Mouse (Mus musculus) lung, embryonic 16.5 days (tissue): ENCODE data around the gene Kcnn3. TPM values are rescaled to one million over a fixed set of nuclear protein-coding genes. Genes with fewer than 3 reads are reported as not detected.

ENCODE experiments used
- ATAC-seq: fragments of 200-750 bp; cut with Nextera tagmentation; 2 replicates; pipeline ENCODE4 v1.8.0; 2017; ENCODE audit warnings: low read depth, mild to moderate bottlenecking, moderate library complexity
- H3K27ac ChIP-seq: fragments of 300-500 bp; sonication (generic); 2 replicates; pipeline ENCODE4 v1.5.1; 2014; ENCODE audit warnings: mild to moderate bottlenecking, control low read depth, low read length
- H3K27me3 ChIP-seq: fragments of 300-500 bp; sonication (generic); 2 replicates; pipeline ENCODE4 v1.6.1; 2014; ENCODE audit warnings: low read depth, low read length, mixed read lengths; ENCODE audit not compliant: control insufficient read depth, insufficient read depth
- H3K36me3 ChIP-seq: fragments of 300-500 bp; sonication (generic); 2 replicates; pipeline ENCODE4 v1.6.1; 2014; ENCODE audit warnings: low read length; ENCODE audit not compliant: control insufficient read depth, insufficient read depth
- H3K4me1 ChIP-seq: fragments of 300-500 bp; sonication (generic); replicated peaks from 2 replicates; pipeline ENCODE4 v1.6.1; 2014; ENCODE audit warnings: low read length, mixed read lengths; ENCODE audit not compliant: control insufficient read depth, insufficient read depth
- H3K4me2 ChIP-seq: fragments of 300-500 bp; sonication (generic); 2 replicates; pipeline ENCODE4 v1.6.1; 2014; ENCODE audit warnings: low read depth, low read length, control low read depth
- H3K4me3 ChIP-seq: fragments of 300-500 bp; sonication (generic); 2 replicates; pipeline ENCODE4 v1.5.1; 2014; ENCODE audit warnings: mild to moderate bottlenecking, low read length, control low read depth
- H3K9ac ChIP-seq: fragments of 300-500 bp; sonication (generic); 2 replicates; pipeline ENCODE4 v1.6.1; 2014; ENCODE audit warnings: low read length, control low read depth
- H3K9me3 ChIP-seq: fragments of 300-500 bp; sonication (generic); 2 replicates; pipeline ENCODE4 v1.6.1; 2016; ENCODE audit warnings: low read length; ENCODE audit not compliant: control insufficient read depth
- WGBS: fragments of 180-500 bp; shearing (Covaris S2); extraction: QIAGEN DNeasy Blood & Tissue Kit; methylation state at CpG from one replicate; pipeline ENCODE4 v1.1.7; 2014; 5-methylcytosine and 5-hydroxymethylcytosine counted together
- polyA plus RNA-seq: library from polyadenylated mRNA; unstranded; fragments of >200 nt; fragmentation: Nextera tagmentation; extraction: Ambion mirVana; gene quantifications from 2 replicates; pipeline ENCODE4 v1.2.1, GENCODE M21; 2015

The Kcnn3 gene
- polyA plus RNA-seq, 1 experiment from 2014 or later: 0.68 TPM

DNA sequence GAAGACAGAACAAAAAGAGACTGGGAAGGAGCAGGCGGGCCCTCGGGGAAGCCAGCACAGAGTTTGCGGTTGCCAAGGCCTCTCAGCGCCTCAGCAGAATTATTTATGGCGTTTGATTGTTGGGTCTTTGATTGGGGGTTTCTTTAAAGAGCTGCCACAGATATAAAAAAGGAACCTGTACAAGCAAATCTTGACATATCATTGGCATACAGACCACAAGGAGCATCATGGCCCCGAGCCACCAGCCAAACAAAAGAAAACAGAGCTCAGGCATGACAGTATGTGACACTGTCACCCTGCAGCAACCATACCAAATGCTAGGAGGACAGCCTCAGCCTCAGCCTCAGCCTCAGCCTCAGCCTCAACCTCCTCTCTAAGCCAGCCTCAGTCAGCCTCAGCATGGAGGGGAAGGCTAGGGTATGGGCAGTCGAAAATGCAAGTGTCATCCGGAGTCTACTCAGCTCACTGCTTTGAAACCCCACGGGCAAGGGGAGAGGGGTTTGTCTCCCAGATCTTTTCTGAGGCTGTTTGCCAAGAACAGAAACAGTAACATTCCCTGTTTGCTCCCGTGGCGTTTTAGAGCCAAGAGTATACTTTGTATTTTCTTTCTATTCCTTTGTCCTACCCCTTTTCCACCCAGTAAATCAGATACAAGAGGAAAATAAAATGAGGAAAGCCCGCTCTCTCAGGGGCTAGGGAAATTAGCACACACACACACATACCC lies 133.4 kb downstream of the Kcnn3 start:
- Histone ChIP-seq H3K9me3 (no peaks in the 10 kb centered on the region), H3K4me3 (no peak overlapping the region), H3K4me1 (peaks cover 11% of the 10 kb centered on the region), H3K9ac (no peak overlapping the region), H3K27me3 (peaks cover 2% of the 10 kb centered on the region; the same call in 1 of the 2 replicates), H3K36me3 (no peaks in the 10 kb centered on the region), H3K27ac (peak overlapping the region; percentile 38; the same call in 1 of the 2 replicates), H3K4me2 (no peak overlapping the region)
- WGBS: 48% methylated on average over 12 of the region's 12 CpGs
- ATAC-seq: peak; percentile 49; the same call in 1 of the 2 replicates

DNA sequence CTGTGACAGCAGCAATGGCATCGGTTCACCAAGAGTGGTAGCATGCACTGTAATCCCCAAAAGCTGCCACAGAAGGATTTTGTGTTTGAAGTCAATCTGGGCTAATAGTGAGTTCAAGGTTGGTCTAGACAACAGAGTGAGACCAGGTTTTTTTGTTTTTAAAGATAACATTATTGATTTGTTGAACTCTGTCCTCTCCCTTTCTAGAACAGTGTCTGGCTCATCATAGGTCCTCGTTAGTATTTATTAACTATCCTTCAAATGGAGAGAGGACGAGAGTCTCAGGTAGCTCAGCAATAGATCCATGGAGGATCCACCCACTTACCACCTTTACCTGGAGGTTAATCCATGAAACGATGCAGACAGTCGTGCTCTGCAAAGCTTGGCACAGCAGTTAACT lies 137.1 kb downstream of the Kcnn3 start:
- ATAC-seq: no peak
- Histone ChIP-seq H3K9ac (no peak overlapping the region), H3K36me3 (no peaks in the 10 kb centered on the region), H3K9me3 (no peaks in the 10 kb centered on the region), H3K4me2 (no peak overlapping the region), H3K4me3 (no peak overlapping the region), H3K4me1 (peaks cover 11% of the 10 kb centered on the region), H3K27me3 (no peaks in the 10 kb centered on the region), H3K27ac (no peak overlapping the region)
- WGBS: 82% methylated on average over 5 of the region's 5 CpGs

DNA sequence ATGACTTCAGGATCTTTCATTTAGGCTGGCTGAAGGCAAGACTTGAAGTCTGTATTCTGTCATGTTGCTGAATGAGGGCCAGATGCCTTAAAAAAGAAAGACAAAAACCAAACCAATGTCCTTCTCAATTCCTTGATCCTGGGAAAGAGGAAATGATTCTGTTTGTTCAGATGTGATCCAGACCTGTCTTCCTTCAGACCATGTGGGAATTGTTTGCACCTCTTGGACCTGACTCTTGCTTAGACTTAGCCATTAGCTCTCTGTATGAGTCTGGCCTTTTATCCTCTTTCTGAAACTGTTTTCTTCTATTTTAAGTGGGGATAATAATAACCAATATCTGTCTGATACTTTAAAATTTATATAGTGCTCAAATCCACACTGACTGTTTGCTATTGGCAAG lies 138.5 kb downstream of the Kcnn3 start:
- Histone ChIP-seq H3K4me1 (peaks cover 2% of the 10 kb centered on the region; the same call in 1 of the 2 replicates), H3K9ac (no peak overlapping the region), H3K36me3 (no peaks in the 10 kb centered on the region), H3K27ac (no peak overlapping the region), H3K27me3 (no peaks in the 10 kb centered on the region), H3K9me3 (no peaks in the 10 kb centered on the region), H3K4me3 (no peak overlapping the region), H3K4me2 (no peak overlapping the region)
- ATAC-seq: no peak

DNA sequence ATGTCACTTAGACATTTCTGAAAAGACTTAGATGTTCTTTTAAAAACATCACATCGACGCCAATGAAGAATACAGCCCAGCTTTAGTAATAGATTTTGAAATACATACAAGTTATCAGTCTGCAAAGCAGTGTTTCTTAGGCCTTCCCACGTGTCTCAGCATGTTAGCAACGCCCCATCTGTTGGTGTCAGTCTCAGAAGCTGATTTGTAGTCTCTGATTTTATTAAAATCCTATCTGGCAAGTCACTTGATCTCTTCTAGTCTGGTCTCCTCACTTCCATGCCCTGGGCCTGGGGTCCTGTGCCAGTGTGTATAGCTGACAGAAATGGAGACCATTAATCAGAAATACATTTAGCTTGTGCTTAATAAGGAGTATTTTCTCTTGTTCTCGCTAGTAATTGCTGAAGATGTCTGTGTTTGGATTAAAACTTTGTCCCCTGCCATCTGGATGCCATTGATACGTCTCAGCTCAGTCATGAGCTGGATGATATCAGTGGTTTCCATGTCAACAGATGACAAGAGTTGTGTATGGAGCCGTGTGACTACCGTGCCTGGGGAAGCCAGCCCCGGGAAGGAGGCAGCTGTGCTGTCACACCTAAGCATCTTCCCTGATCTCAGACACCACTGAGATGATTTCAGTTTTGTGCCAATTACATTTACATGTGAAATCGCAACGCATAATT lies 140.1 kb downstream of the Kcnn3 start:
- no peaks in the 10 kb centered on the region for H3K27me3 ChIP-seq
- no peak for ATAC-seq
- H3K4me2 ChIP-seq: no peak overlapping the region
- 55% methylated on average over 11 of the region's 11 CpGs for WGBS
- no peak overlapping the region for H3K27ac ChIP-seq
- H3K4me1 ChIP-seq: no peaks in the 10 kb centered on the region
- H3K9me3 ChIP-seq: no peaks in the 10 kb centered on the region
- no peak overlapping the region for H3K9ac ChIP-seq
- no peaks in the 10 kb centered on the region for H3K36me3 ChIP-seq
- no peak overlapping the region for H3K4me3 ChIP-seq

DNA sequence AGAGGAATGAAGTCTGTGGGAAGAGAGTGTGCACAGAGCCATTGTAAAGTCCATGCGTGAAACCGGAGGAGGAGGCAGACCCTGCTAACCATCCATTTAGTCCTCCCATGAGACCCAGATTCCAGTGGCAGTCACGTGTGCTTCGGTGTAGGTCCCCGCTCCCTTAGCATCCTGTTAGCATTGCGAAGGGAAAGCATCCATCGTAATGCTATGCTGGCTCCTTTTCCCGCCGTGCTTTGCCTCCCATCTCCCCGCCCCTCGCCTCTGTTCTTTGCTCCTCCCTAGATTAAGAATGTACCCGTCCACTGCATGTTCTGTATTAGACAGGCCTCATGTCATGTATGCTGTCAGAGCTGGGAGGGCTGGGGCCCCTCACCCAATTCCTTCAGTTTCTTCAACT lies 144.8 kb downstream of the Kcnn3 start:
- H3K4me1 ChIP-seq: 0 out of 2 replicates have a peak, but pooled peaks cover 3% of the 10 kb centered on the region
- no peak overlapping the region for H3K4me2 ChIP-seq
- H3K9ac ChIP-seq: no peak overlapping the region
- no peak for ATAC-seq
- H3K36me3 ChIP-seq: no peaks in the 10 kb centered on the region
- H3K9me3 ChIP-seq: no peaks in the 10 kb centered on the region
- no peak overlapping the region for H3K4me3 ChIP-seq
- H3K27ac ChIP-seq: no peak overlapping the region
- WGBS: 43% methylated on average over 12 of the region's 12 CpGs
- H3K27me3 ChIP-seq: no peaks in the 10 kb centered on the region

DNA sequence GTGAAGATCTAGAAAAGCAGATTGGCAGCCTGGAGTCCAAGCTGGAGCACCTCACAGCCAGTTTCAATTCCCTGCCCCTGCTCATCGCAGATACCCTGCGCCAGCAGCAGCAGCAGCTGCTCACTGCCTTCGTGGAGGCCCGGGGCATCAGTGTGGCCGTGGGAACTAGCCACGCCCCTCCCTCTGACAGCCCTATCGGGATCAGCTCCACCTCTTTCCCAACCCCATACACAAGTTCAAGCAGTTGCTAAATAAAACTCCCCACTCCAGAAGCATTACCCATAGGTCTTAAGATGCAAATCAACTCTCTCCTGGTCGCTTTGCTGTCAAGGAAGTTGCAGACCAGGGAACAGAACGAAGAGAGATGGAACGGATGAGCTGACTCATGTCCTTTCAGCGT lies 147.2 kb downstream of the Kcnn3 start:
- no peaks in the 10 kb centered on the region for H3K36me3 ChIP-seq
- WGBS: 27% methylated on average over 11 of the region's 11 CpGs
- no peak overlapping the region for H3K9ac ChIP-seq
- ATAC-seq: peak; percentile 77
- no peaks in the 10 kb centered on the region for H3K27me3 ChIP-seq
- peak overlapping the region; percentile 15 for H3K4me2 ChIP-seq
- peaks cover 8% of the 10 kb centered on the region for H3K4me1 ChIP-seq
- no peaks in the 10 kb centered on the region for H3K9me3 ChIP-seq
- no peak overlapping the region for H3K4me3 ChIP-seq
- no peak overlapping the region for H3K27ac ChIP-seq

DNA sequence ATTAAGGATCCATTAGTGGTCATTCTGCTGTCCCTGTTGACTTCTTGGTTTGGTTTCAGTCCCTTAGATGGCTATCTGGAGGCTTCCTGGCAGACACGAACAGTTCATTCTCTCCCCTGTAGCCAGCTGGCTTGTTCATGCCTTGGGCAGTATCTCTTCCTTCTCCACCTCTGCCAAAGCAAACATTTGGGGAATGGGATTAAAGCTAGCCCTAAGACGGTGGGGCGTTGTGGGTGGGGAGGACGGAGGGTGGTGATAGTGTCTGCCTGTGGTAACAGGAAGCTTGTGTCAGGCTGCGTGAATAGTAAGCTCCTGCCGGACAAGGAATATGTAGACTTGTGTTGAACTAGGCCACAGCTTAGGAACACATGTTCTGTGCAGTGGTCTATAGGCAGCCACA lies 151.4 kb downstream of the Kcnn3 start:
- ATAC-seq: no peak

DNA sequence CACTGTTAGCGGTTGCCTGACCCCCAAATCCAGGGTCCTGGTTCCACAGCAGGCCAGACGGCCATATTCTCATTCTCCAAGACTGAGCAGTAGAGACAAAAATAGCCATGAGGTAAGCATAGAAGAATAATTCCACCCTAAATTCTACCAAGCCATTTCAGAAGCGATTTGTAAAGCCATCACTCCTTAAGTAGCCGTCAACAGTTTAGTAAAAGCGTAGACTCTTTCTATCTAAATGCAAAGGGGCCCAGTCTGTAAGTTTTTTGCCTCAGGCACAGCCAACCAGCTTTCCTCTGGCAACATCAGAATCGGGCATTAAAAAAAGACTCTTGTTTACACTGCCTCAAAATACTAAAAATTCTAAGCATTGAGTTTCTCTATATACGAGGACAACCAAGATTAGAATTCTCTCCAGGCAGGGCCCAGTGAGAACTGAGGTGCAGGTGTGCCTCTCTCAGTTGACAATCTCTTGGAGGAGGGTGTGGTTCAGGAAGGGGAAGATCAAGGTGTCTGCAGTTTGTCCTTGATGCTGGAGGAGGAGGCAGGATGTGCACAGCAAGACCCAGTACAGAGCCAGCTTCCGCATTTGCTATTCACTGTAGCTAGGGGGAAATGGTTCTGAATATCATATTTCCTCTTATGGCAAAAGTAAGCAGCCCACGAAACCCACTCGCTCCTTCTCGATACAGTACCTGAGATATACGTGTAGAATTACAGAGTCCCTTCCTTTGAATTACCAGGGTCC lies 152.8 kb downstream of the Kcnn3 start:
- H3K9me3 ChIP-seq: no peaks in the 10 kb centered on the region
- no peaks in the 10 kb centered on the region for H3K27me3 ChIP-seq
- no peaks in the 10 kb centered on the region for H3K36me3 ChIP-seq
- H3K4me2 ChIP-seq: no peak overlapping the region
- H3K9ac ChIP-seq: no peak overlapping the region
- H3K4me3 ChIP-seq: no peak overlapping the region
- no peak for ATAC-seq
- no peak overlapping the region for H3K27ac ChIP-seq
- H3K4me1 ChIP-seq: peaks cover 10% of the 10 kb centered on the region
- 61% methylated on average over 12 of the region's 12 CpGs for WGBS

More for the DNA sequence above, 151.4 kb downstream of the Kcnn3 start:
- H3K9me3 ChIP-seq: no peaks in the 10 kb centered on the region
- H3K4me1 ChIP-seq: peaks cover 13% of the 10 kb centered on the region
- no peaks in the 10 kb centered on the region for H3K27me3 ChIP-seq
- no peak overlapping the region for H3K9ac ChIP-seq
- 21% methylated on average over 6 of the region's 6 CpGs for WGBS
- no peak overlapping the region for H3K4me2 ChIP-seq
- H3K4me3 ChIP-seq: no peak overlapping the region
- no peaks in the 10 kb centered on the region for H3K36me3 ChIP-seq
- H3K27ac ChIP-seq: no peak overlapping the region

DNA sequence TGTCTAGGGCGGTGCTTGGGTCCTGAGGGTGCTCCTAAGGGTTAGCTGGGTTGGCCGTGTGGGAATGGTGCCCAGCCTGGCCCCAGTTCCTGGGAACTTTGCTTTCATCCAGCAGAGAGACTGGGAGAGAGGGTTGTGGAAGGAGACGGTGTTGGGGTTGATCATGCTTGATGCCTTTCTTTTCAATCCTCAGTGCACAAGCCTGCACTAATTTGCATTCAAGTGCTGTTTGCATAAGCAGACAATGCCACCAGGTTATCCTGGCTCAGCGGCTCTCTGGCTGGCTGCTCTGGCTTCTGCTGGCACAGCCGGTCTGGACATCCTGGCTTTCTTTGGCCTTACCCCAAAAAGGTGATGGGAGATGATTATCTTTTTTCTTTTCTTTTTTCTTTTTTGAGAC lies 157.7 kb downstream of the Kcnn3 start:
- no peaks in the 10 kb centered on the region for H3K9me3 ChIP-seq
- no peak overlapping the region for H3K27ac ChIP-seq
- peaks cover 2% of the 10 kb centered on the region; the same call in 1 of the 2 replicates for H3K4me1 ChIP-seq
- no peak for ATAC-seq
- H3K4me2 ChIP-seq: no peak overlapping the region
- no peak overlapping the region for H3K9ac ChIP-seq
- no peak overlapping the region for H3K4me3 ChIP-seq
- WGBS: 69% methylated on average over 5 of the region's 5 CpGs
- H3K27me3 ChIP-seq: peaks cover 3% of the 10 kb centered on the region; the same call in 1 of the 2 replicates
- H3K36me3 ChIP-seq: no peaks in the 10 kb centered on the region
